Mouse (Mus musculus) kidney, embryonic 16.5 days (tissue): ENCODE data around the gene Actrt3. TPM values are rescaled to one million over a fixed set of nuclear protein-coding genes. Genes with fewer than 3 reads are reported as not detected.

ENCODE experiments used
- polyA plus RNA-seq: library from polyadenylated mRNA; unstranded; fragments of >200 nt; fragmentation: Nextera tagmentation; extraction: Ambion mirVana; gene quantifications from 2 replicates; pipeline ENCODE4 v1.2.1, GENCODE M21; 2015

Gene Actrt3
- polyA plus RNA-seq, 1 experiment from 2014 or later: 0.07 TPM

Other genes with a start within 250 kb of the Actrt3 start
- gene Mecom, start 51.9 kb downstream of the Actrt3 start, polyA plus RNA-seq: 78.3 and 80.4 TPM in 2 replicates
- 41.9 and 42.6 TPM in 2 replicates for gene Mynn, start 2.1 kb upstream of the Actrt3 start, polyA plus RNA-seq
- gene Lrriq4, start 44.6 kb upstream of the Actrt3 start, polyA plus RNA-seq: 0.11 and 0.18 TPM in 2 replicates
- 2.4 and 2.9 TPM in 2 replicates for gene Lrrc34, start 47.9 kb upstream of the Actrt3 start, polyA plus RNA-seq
- gene Lrrc31, start 99.9 kb upstream of the Actrt3 start, polyA plus RNA-seq: 0.27 and 0.35 TPM in 2 replicates
- not detected in 2 replicates for gene Samd7, start 146.4 kb upstream of the Actrt3 start, polyA plus RNA-seq
- 63.4 and 74.4 TPM in 2 replicates for gene Sec62, start 192.9 kb upstream of the Actrt3 start, polyA plus RNA-seq